Mouse (Mus musculus) small intestine, adult 2 months (tissue): Measurements from ENCODE around the gene Gm7879.

Source experiments
- CTCF ChIP-seq: fragments of 200-500 bp; IDR thresholded peaks from 2 replicates; pipeline ENCODE4 v1.5.1; 2012; ENCODE audit warnings: low read depth, mild to moderate bottlenecking, control low read depth, inconsistent platforms, low read length, moderate library complexity, mixed read lengths; ENCODE audit not compliant: insufficient replicate concordance, insufficient read length; ENCODE audit errors: extremely low read depth
- POLR2A ChIP-seq: fragments of 200-500 bp; IDR thresholded peaks from 2 replicates; pipeline ENCODE4 v1.6.1; 2012; ENCODE audit warnings: low read depth, mild to moderate bottlenecking, control low read depth, inconsistent platforms, low read length, moderate library complexity

- TF ChIP-seq CTCF, result no peak; the same call in 1 of the 2 replicates
- peak; percentile 81 for TF ChIP-seq POLR2A
Measured at GRCm38 (mm10) chr5:43948111-43948743, 35.3 kb downstream of the Gm7879 start.
